Comparison of ENCODE assay signal across 8 mouse cellular contexts in genomic region chr17:11209063-11209462, GRCm38 (mm10).
DNase-seq lines count a peak whose midpoint lies in the region; ATAC-seq and TF ChIP-seq lines count a peak whose summit lies in the region.
"Not testable (repeated sequence)": the region's sequence is repeated elsewhere in the genome, so short reads cannot be mapped to it uniquely, and the experiment has no call there.

No protein-coding gene starts in this region.

- H3K4me3 ChIP-seq in myocyte = not testable (repeated sequence)

- not testable (repeated sequence) for H3K79me2 ChIP-seq in myocyte (ENCODE audit: control insufficient read depth, insufficient read depth)

- H3K4me2 ChIP-seq in myocyte (ENCODE audit: low read depth) = peak overlapping the region; percentile 36

- not testable (repeated sequence) for H3K27me3 ChIP-seq in myocyte (ENCODE audit: control insufficient read depth, insufficient read depth, insufficient read length)

- ATAC-seq in frontal cortex, adult (ENCODE audit: low TSS enrichment) = peak; percentile 89

- not testable (repeated sequence) for H3K36me3 ChIP-seq in myocyte (ENCODE audit: control insufficient read depth, insufficient read depth)

- peak; percentile 22 for DNase-seq in 416B (ENCODE audit: low read depth)
- peak; percentile 78 to 90 for DNase-seq in adrenal gland, adult (ENCODE audit: inconsistent age in 2 of 2, low spot score in 1 of 2)
- DNase-seq in adrenal gland, postnatal 36 days = peak; percentile 74 to 80
- peak; percentile 77 for DNase-seq in heart, adult 11 months
- DNase-seq in layer of hippocampus, adult 9-11 months = peak; percentile 28
- DNase-seq in urinary bladder, adult 18-20 months (ENCODE audit: low spot score in 2 of 2) = peak; percentile 5 to 25

- not testable (repeated sequence) for H3ac ChIP-seq in myocyte (ENCODE audit: control insufficient read depth, insufficient read length)

- TF ChIP-seq POLR2A in myocyte (IDR thresholded peaks at IDR 0.05; ENCODE audit: insufficient read length, low read depth) = not testable (repeated sequence)

Comparison
In these comparisons a context has a peak if more than half of its experiments do, and no peak if none do; other contexts are left out.
1. DNase-seq: peak in every context shown above with its lines; median percentile 84 in adrenal gland, adult; 77 in adrenal gland, postnatal 36 days; 77 in heart, adult 11 months; 28 in layer of hippocampus, adult 9-11 months; 22 in 416B; 15 in urinary bladder, adult 18-20 months.